Mouse (Mus musculus) kidney, postnatal 25 days (tissue): ENCODE measurements around the gene Fanci.

ENCODE experiments used
- DNase-seq, 2 experiments: peaks; one replicate each; pipeline ENCODE4 v3.0.0; 2021; ENCODE audit warnings: mixed read lengths in 2 of 2

The Fanci gene

DNA sequence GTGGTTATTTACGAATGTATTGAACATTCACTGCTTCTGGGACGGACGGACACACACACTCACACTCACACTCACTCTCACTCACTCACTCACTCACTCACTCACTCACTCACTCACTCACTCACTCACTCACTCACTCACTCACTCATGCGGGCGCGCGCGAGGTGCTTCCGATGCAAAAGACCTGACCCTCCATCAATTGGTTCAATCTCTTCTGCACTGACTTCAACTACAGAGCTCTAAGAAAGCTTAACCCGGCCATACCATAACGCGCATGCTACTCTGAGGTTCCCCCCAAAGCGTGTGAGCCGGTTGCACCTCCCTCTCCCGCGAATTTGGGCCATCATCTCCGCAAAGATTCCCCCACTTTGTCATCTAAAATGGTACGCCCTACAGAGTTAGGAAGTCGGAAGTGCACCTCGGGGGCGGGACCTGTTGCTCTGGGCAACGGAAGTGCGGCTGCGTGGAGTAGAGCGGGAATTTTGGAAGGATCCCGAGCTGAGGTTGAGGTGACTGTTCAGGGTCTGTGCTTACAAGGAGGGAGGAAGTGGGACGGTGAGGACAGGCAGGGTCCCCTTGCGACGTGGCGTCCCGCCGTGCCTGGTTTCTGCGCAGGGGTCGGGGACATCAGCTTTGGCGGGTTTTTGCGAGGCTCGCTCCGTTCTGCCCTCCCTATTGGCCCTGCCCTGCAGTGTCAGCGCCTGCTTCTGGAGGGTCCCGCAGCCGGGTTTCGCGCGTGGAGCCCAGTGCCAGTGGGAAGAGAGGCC, at the start of gene Fanci:
Gene Fanci, plus strand, starts transcription at position 47 of the 767 bp plus-strand sequence.
- peak; percentile 95 to 97 for DNase-seq

DNA sequence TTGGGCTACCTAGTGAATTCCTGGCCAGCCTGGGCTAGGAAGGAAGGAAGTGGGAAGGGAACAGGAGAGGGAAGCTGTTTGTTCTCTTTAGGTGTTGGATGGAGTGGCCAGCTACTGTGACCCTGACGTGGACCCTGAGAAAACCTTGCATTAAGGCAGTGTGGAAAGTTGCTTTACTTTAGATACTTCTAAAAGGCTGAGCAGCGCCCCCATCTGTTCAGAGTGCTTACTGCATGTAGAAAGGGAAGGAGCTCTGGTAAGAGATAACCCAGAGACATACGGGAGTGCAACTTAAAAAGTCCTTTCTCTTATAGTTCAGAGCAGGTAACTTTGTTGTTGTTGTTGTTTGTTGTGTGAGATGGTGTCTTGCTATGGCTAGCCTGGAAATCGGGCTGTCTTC, 45.8 kb upstream of the Fanci start:
- DNase-seq: peak; percentile 54 to 84

DNA sequence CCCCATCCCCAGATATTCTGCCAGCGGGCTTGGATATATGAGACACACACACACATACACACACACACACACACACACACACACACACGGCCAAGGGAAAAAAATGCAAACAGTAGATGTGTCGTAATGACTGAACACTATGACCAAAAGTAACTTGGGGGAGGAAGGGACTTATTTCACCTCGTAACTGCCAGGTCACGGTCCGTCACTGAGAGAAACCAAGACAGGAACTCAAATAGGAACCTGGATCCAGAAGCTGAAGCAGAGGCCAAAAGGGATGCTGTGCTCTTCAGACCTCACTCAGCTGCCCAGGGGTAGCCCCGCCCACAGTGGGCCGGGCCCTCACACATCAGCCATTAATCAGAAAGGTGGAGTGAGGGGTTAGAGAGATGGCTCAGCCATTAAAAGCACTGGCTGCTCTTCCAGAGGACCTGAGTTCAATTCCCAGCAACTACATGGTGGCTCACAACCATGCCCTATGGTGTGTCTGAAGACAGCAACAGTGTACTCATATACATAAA, 45.1 kb upstream of the Fanci start:
- DNase-seq: no peak

DNA sequence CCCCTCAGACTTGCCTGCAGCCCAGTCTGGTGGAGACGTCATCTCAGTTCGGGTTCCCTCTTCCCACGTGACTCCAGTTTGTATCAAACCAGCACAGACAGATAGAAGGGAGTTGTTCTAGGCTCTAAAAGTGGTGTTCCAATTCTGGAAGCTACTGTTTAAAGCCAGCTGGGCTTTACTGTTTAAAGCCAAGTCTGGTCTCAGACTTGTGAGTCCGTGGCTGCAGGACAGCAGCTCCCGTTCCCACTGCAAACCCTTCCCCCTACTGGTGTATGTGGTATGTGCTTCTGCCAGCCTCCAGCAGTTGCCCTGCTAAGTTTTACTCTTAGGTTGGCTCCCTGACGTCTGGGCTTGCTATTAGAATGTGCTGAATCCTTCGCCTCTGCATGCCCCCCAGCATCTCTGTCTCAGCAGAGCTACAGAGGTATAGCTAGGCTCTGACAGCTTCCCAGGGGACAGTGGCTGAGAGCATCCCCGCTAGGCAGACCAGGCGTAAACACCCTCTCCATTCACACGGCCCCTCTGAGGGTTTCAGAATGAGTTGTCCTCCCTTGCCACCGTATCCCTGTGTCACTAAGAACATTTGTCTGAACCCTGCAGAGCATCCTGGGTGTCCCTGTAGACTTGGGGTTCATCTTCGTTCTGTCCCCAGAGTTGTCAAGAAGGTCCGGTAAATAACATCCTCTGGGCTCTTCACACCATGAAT, 44.5 kb upstream of the Fanci start:
- DNase-seq: no peak

DNA sequence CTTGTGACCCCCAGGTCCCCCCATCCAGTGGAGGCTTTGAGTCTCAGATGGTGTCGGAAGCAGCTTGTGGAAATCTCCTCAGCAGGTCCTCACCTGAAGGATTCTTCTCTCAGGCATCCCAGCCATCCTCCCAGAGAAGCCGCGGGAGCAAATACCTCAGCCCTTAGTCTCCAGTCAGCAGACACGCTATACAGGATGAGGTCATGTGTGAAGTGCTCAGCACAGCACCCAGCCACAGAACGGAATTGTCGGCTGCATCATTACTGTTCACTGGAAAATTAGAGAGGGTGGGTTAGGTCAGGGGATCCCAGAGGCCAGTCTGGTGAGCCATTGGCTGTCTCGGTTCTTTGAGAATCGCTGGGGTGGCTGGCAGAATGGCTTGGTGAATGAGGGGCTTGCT, 42.9 kb upstream of the Fanci start:
- DNase-seq: no peak

DNA sequence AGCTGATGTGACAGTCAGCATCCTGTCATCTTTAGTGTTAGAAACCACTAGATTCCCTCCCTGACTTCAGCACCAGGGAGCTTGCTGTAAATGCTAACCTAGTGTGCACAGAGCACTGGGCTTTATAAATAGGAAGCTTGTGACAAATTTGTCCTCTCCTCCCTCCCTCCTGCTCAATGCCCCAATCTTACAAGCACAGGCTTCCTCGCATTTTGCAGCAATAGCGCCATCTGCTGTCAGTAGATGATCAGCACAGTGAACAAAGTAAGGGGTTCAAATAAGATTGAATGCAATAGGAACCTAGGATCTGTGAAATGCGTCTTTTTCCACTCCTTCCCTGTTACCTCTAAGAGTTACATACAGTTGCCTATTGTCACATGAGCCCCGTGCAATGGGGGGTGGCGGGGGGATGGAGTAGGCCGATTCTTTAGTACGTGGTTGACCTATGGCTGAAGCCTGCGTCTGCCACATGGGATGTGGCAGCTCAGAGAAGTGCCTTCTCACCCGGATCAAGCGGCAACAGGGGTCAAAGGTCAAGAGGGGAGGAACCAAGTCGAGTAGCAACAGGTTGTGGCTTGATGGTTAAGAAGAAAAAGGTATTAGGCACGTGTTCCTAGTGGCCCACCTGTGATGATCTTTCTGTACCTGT, 41.9 kb upstream of the Fanci start:
- peak; percentile 65 to 87 for DNase-seq

DNA sequence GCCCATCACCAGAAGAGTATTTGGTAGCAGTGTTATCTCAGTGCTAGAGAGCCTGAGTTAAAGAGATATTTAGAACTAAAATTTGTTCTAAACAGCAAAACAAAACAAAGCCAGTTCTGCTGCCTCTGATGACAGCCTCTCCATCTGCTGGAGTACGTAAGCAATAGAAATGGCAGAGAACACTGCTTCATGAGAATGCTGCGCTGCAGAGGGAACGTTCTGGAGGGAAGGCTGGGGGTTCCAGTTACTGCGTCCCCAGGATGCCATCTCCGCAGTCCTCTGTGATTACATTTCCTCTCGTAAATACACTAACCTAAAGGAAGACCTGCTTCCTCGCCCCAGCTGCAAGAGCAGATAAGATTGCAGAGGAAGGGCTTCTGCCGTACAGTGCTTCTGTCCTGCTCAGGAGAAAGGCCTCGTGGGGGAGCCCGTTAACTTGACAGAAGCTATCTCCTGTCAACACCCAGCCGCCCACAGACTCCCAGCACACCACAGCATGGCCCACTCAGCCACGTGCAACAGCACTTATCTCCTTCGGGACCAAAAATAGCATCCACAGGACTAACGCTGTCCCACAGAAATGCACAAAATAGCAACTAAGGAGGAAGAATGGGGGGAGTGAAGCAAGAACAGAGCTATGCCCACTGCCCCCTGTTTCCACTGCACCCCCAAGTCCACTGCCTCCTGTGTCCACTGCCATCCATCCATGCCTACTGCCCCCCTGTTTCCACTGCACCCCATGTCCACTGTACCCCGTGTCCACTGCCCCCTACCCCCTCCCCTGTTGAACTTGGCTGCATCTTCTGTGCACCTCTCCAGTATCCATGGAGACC, 33.2 kb upstream of the Fanci start:
- no peak for DNase-seq

DNA sequence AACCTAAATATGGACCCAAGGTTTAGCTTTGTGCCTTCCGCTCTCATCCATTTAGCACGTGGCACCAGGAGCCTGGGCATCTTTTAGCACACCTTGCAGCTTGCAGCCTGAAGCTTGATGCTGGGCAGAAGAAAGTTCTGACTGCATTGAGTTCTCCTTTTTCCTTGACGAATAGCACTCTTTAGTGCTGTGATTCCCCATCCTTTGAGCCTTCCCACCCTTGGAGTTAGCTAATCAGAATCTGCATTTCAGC, 32.6 kb upstream of the Fanci start:
- DNase-seq: no peak

DNA sequence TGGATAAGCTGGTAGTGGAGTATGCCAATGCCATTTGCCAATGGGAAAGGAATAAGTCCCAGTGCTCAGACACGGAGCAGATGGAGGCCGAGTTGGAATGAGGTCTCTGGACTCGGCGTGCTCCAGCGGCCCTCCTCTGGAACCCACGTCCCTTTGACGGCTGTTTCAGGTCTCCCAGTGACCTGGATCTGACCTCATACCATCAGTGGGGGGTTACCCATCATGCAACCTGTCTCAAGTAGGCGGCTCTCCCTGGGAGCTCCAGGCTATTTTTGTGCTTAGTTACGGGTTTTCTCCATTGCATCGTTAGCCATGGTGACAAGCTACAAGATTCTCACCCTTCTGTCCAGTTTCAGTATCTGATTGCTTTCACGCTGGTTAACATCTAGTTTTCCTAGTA, 31.7 kb upstream of the Fanci start:
- DNase-seq: no peak

DNA sequence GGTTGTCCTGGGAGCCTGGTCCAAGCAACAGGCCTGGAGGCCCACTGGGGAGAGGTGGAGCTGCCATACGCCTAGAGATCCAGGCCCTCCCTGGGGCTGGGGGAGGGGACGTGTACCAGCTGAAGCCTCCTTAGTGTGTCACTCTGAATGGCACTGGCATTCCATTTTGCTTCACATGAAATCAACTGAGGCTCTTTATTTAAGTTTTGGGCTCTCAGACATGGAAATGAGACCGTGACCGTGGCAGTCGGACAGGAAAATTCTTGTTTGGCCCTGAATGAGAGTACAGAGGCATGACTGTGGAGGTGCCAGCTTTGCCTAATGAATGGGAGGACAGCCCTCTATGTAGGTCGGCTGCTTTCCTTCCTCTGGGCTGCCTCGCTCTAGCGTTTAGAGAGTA, 29.5 kb upstream of the Fanci start:
- DNase-seq: peak in 1 of 2 experiments; percentile 45

DNA sequence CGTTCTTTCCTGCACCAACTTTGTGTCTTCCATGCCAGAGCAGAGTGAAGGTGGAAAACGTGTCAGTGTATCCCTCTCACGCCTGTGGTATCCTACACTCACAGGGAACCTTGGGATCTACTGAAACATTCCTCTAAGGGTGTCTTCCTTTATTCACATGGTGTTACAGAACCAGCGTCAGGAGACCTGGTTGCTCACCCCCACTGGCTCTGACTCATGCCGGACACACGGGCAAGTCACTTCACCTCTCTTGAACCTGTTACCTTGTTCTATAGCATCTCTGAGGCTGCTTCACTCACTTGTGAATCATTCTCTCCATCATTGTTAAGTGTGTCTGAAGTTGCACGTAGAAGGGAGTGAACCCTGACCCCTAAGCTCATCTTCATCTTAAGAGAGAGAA, 28.9 kb upstream of the Fanci start:
- DNase-seq: no peak

DNA sequence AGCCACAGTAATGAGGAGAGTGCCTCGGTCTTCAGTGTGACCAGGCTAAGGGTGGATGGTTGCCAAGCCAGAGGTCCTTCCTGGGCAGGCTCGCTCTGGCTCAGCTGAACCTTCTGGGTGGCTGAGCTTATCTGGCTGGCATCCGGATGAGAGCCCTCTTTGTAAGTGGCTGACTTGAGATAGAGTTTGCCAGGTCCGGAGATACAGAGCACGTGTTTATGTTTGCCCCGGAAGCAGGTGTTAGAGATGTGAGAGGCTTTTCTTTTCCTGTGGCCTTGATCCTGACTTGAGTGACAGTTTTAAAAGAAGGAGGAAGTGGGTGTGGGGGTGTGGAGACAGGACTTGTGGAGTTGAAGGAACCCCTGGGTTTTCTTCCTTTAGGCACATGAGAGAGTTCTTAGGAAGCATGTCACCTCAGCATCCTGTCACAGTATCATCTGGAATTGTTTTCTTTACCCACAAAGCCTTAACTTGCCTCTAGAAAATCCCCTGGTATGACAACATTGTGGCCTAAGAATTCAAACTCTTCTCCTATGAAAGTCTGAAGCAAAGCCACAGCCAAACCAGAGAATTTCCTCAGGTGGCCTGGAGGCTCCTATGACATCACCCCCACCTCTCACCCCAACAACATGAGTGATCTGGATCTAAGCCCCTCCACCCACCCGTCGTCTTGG, 28.2 kb upstream of the Fanci start:
- DNase-seq: peak; percentile 58 to 68

DNA sequence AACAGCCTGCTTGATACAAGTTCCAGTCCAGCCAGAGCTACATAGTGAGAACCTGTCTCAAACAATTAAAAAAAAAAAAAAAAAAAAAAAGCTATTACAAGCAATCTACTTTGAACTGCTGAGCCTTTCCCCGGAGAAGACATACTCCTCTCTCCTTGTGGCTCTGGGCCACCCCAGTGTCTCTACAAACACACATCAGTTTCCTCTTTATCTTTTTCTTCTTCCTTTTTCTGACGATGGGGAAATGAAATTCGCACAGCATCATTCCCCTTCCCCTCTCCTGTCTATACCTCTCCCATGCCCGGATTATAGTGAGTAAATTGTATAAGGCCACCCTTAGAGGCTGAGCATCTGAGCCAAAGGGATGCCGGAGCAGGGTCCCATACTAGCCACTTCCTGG, 23.1 kb upstream of the Fanci start:
- DNase-seq: no peak

DNA sequence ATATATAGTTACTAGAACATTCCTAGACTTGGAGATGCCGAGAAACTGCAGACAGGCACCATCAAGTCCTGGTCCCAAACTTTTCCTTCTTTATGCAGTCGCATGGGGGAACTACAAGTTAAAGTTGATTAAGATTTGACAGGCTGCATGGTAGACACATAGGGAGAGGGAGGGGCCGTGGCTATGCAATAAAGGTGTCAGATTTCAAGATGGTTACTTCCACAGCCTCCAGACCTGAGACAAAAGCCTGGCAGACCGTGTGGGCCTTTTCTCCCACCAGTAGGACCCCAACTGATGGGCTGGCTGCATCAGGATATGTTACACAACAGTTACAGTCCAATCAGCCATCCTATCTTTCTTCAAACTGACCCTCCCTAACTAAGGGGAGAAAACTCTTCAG, 22.3 kb upstream of the Fanci start:
- DNase-seq: no peak

DNA sequence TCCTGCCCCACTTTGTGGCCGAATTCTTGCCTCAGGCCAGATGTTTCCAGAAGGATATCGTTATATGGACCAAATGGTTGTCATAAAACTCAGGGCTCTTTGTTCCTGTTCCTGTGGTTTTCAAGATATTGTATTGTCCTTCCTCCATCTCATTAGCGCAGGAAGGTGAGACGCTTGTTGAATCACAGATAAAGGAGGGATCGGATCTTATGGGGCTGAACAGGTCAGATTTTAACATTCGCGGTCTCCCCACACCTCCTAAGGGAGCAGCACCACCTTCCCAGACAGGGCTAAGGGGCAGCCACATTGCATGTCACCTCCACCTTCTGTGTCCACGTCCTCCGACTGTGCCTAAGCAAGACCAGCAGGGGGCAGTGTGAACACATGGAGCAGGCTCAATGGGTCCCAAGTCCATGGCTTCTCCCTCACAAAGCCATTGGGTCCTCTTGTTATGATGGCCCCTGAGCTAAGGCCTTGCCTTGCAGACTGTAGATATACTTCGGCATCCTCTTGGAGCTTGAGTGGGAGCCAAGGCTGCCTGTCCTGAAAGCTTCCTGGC, 20.3 kb upstream of the Fanci start:
- DNase-seq: peak; percentile 67 to 77

DNA sequence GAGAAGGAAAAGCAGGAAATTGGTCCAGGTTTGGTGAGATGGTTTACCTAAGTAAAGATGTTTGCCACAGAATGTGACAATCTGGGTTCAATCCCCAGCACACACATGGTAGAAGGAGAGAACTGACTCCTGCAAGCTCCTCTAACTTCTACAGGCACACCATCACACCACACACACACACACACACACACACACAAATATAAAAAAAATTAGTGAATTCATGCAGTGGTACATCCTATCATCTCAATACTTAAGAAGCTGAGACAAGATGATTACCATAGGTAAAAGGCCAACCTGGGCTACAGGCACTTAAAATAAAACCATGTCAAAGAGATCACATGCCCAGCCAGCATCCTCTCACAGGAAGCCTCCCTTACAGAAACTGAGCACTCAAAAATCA, 17.7 kb upstream of the Fanci start:
- DNase-seq: no peak

DNA sequence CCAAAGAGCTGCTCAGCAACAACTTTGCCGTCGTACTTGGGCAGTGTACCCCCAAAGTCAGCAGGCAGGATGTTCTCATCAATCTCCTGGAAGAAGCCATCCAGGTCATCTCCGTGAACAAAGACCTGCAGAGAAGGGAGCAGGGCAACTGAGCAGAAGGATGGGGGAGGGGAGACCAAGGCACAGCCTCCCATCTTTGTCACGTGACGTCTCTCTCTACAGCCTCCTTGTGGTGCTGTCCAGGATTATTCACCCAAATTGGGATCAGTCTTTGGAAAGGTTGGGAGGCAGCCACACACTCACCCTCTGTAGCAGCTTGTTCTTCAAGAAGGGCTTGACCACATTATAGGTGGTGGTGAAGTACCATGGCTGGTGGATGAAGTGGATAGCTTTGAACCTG, 16.1 kb upstream of the Fanci start:
- DNase-seq: no peak

DNA sequence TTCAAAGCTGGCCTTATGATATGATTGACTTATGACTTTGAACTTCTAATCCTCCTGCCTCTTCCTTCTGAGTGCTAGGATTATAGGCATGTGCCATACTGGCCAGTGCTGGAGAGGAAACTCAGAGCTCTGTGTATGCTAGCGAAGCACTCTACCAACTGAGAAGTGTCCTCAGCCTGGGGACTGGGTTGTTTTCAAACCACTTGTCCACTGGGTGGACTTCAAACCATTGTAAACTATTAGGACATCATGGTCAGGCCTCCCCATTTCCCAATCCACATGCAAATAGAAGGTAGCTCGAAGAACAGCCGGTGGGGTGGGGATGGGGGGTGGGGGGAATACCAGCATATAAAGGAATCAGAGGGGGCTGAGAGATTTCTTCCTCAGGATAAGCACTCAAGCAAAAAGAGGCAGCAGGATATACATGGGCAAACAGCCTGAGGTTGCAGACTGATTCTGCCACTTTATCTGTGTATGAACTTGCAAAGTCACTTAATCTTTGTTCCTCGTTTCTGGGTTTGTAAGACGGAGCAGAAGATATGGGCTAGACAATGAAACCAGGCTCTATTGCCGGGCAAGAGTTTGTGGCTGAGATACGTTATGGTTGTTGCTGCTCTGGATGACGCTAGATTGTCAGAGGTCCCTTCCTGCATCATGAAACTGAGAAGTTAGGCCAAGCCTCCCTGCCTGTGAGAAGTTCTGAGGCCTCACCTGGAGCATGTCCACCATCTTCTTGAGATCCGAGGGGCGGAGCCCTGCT, 15.0 kb upstream of the Fanci start:
- DNase-seq: no peak

DNA sequence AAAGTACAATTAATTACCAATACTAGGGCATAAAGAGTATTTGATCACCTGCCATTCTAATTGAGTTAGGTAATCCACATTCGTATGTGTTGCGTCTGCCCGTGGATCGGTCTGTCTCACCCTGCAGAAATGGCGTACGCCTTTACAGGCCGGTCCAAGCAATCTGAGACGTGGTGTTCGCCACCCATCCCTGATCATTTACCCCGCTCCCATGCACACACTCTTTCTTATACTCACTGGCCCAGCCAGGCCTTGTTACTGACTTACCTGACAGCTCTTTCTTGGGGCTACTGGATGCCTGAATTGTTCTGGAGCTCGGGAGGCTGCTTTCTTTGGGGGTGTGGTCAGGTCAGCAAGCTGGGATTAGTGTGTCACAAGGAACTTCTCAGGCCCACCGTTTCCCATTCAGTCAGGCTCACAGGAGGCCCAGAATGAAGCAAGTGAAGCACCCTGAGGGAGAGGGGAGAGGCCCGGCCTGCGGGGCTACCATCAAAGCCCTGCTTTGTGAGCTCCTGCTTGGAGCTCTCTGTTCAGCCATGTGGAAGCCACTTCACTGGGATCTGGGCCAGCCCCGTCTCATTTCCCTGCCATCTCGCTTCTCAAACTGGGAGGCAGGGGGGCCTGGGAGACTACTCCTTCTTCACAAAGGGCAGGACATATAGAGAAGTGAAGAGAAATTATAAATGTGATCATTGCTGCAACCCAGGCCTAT, 5.2 kb upstream of the Fanci start, which contains the start of gene Rlbp1:
Gene Rlbp1, minus strand, starts transcription at position 627 of the 712 bp plus-strand sequence.
- no peak for DNase-seq

DNA sequence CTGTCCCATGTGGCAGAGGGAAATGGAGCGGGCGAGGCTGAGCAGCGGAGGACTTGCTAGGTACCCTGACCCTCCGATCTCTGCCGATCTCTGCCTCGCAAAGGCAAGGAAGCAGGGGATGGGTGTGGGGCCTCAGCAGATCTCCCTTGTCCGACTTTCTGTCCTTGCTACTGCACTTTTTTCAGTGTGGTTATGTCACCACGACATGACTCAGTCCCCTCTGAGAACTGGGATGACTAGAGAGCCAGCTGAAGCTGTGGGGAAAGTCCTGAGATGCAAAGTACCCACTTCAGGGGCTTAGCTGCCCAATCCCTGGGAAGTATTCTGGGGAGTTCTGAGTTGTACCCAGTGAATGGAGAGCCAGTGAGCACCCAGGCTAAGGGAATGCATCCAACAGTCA, 4.6 kb upstream of the Fanci start:
- DNase-seq: no peak

DNA sequence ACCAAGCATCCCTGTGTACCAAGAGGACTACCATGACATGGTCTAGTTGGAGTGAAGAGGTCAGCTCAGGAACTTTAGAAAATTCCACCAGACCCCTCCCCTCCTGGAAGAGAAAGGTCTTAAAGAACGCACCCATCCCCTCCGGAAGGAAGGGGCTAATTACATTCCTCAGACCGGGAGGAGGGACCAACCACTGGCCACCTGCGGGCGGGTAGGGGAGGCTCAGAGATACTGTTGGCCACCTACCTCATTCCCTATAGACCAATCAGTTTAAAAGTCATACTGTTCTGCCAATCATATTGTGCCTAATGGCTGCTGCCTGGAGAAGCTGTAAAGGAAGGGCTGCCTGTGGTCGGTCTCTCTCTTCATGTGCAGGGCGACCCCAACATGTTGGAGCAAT, 3.7 kb upstream of the Fanci start:
- no peak for DNase-seq
